Mouse (Mus musculus): Measurements from ENCODE around the gene Hace1. TPM values are rescaled to one million over a fixed set of nuclear protein-coding genes. Genes with fewer than 3 reads are reported as not detected.
A peak's percentile ranks its signal among the peaks of the same experiment; 100 is the strongest.
"Not testable (repeated sequence)": the region's sequence is repeated elsewhere in the genome, so short reads cannot be mapped to it uniquely, and the experiment has no call there.

The Hace1 gene
- polyA plus RNA-seq (2015; fragmentation: Nextera tagmentation; extraction: Ambion mirVana) = 37.5 and 38.9 TPM in 2 replicates

DNA sequence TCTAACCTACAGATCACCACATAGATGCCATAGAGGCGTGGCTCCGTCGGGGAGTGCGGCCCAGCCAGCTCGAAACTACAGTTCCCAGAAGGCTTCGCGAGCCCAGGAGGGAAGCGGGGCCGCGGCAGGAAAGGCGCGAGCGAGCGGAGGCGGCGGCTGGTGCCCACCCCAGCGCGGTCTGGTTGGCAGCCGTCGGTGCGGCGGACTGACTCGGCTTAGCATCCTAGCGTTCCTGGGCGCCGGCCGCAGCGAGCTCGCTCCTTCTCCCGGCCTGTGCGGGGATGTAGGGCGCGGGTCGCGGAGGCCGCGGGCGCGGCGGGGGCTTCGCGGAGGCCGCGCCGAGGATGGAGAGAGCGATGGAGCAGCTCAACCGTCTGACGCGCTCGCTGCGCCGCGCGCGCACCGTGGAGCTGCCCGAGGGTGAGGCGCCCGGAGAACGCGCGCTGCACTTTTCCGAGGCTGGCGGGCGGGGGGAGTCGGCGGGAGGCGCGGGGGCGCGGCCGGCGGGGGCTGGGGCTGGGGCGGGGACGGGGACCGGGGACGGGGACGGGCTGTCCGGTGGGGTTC lies at the start of gene Hace1:
TSS of gene Hace1 (plus strand) at position 99 of the 567 bp plus-strand sequence.
- Histone ChIP-seq H3K4me3 (replicated peaks) (peak within 1 kb of the TSS; percentile 99), H3K36me3 (replicated peaks) (no peaks in the 10 kb centered on the region; the same call in 1 of the 2 replicates), H3K4me1 (replicated peaks) (peaks cover 31% of the 10 kb centered on the region), H3K27ac (replicated peaks) (peak within 1 kb of the TSS; percentile 96), H3K27me3 (no peaks in the 10 kb centered on the region), H3K9me3 (replicated peaks) (no peaks in the 10 kb centered on the region), H3K9ac (peak within 1 kb of the TSS; percentile 98), H3K4me2 (peak within 1 kb of the TSS; percentile 69)
- WGBS (ENCODE audit: insufficient replicate concordance) = under 1% methylated on average over 78 of the region's 79 CpGs
- peak; percentile 93 for ATAC-seq (ENCODE audit: insufficient read depth)

DNA sequence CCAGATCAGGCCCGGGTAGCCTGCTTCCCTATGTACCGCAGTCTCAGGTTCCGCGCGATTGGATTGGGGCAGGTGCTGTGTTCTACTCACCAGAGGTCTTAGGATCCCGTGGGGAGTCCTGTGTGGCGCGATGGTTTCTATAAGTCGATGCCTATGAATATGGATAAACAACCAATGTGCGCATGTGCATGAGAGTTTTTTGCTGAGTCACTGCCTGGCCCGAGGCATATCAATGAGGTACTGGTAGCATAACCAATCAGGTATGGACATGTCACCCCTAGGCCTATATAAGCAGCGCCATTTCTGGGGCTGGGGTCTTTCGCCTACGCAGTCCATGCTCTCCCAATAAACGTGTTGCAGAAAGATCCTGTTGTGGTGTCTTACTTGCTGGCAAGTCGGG lies 40.3 kb upstream of the Hace1 start:
- H3K36me3 ChIP-seq (replicated peaks); ATAC-seq (ENCODE audit: insufficient read depth); H3K4me1 ChIP-seq (replicated peaks); H3K9me3 ChIP-seq (replicated peaks); H3K27ac ChIP-seq (replicated peaks); H3K4me2 ChIP-seq; H3K9ac ChIP-seq; H3K4me3 ChIP-seq (replicated peaks); H3K27me3 ChIP-seq: not testable (repeated sequence)
- 87% methylated on average over 16 of the region's 16 CpGs for WGBS (ENCODE audit: insufficient replicate concordance)

- ATAC-seq (ENCODE audit: insufficient read depth) = no peak
- H3K27ac ChIP-seq (replicated peaks) = no peak overlapping the region
- H3K4me2 ChIP-seq = no peak overlapping the region
- H3K27me3 ChIP-seq = no peaks in the 10 kb centered on the region
- no peaks in the 10 kb centered on the region for H3K36me3 ChIP-seq (replicated peaks)
- no peak overlapping the region for H3K9ac ChIP-seq
- no peak overlapping the region for H3K4me3 ChIP-seq (replicated peaks)
- no peaks in the 10 kb centered on the region for H3K9me3 ChIP-seq (replicated peaks)
- 42% methylated on average over 2 of the region's 2 CpGs for WGBS (ENCODE audit: insufficient replicate concordance)
- H3K4me1 ChIP-seq (replicated peaks) = no peaks in the 10 kb centered on the region
These were observed 34.9 kb upstream of the Hace1 start for GRCm38 (mm10) chr10:45542726-45543125.

GRCm38 (mm10) chr10:45546799-45547198 lies 30.8 kb upstream of the Hace1 start:
- 40% methylated on average over 7 of the region's 7 CpGs for WGBS (ENCODE audit: insufficient replicate concordance)
- Histone ChIP-seq H3K27me3 (no peaks in the 10 kb centered on the region), H3K9me3 (replicated peaks) (no peaks in the 10 kb centered on the region), H3K4me2 (no peak overlapping the region), H3K27ac (replicated peaks) (no peak overlapping the region), H3K4me1 (replicated peaks) (no peaks in the 10 kb centered on the region), H3K36me3 (replicated peaks) (no peaks in the 10 kb centered on the region), H3K9ac (no peak overlapping the region), H3K4me3 (replicated peaks) (no peak overlapping the region)
- ATAC-seq (ENCODE audit: insufficient read depth) = no peak

DNA sequence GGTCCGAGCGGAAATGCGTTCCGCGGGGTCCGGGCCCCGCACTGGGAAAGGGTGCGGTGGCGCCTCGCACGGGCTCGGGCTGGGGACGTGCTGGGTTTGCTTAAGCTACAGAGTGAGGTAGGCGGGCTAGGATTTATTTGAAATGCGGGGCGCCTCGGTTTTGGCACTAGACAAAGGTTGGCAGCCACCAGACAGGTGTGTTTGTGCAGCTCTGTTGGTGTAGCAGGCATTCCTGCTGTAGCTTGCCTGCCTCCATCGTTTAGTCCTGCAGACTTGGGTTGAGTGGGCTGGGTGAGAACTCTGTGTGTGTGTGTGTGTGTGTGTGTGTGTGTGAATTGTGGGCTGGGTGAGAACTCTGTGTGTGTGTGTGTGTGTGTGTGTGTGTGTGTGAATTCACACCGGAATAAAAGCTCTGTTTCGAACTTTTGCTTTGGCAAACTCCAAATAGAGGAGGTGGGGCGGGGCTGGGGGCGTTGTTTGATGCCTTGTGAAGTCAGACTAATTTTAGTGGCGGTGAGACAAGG lies 731 bp downstream of the Hace1 start:
- WGBS (ENCODE audit: insufficient replicate concordance) = under 1% methylated on average over 23 of the region's 23 CpGs
- Histone ChIP-seq H3K4me2 (peak overlapping the region; percentile 69), H3K4me1 (replicated peaks) (peaks cover 34% of the 10 kb centered on the region), H3K9me3 (replicated peaks) (no peaks in the 10 kb centered on the region), H3K9ac (peak overlapping the region; percentile 98), H3K36me3 (replicated peaks) (no peaks in the 10 kb centered on the region; the same call in 1 of the 2 replicates), H3K27ac (replicated peaks) (peak overlapping the region; percentile 96), H3K4me3 (replicated peaks) (peak overlapping the region; percentile 99), H3K27me3 (no peaks in the 10 kb centered on the region)
- ATAC-seq (ENCODE audit: insufficient read depth) = peak; percentile 81

- peak; percentile 71 for ATAC-seq (ENCODE audit: insufficient read depth)
- Histone ChIP-seq H3K9me3 (replicated peaks) (no peaks in the 10 kb centered on the region), H3K27ac (replicated peaks) (peak overlapping the region; percentile 98), H3K27me3 (no peaks in the 10 kb centered on the region), H3K4me2 (peak overlapping the region; percentile 73), H3K9ac (no peak overlapping the region), H3K4me3 (replicated peaks) (peak overlapping the region; percentile 34), H3K36me3 (replicated peaks) (peaks cover 4% of the 10 kb centered on the region), H3K4me1 (replicated peaks) (peaks cover 43% of the 10 kb centered on the region)
- WGBS (ENCODE audit: insufficient replicate concordance) = 24% methylated on average over 1 of the region's 1 CpGs
These were observed 5.7 kb downstream of the Hace1 start for GRCm38 (mm10) chr10:45583310-45583709.

DNA sequence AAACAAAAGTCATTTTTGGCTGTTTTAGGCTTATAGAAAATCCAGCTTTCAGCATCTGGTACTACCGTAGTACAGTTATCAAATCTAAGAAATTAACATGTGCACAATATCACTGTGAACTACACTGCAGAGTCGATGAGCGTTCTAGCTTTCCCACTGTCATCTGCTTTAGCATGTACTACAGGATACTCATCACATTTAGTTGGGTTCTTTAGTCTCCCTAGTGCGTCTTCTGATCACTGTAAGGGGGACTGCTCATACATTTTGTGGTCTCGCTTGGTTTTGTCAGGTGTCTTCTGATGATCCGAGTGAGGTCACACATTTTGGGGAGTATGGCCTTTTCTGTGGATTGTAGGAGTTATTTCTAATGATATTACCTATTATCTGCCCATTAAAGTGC lies 6.2 kb downstream of the Hace1 start:
- no peaks in the 10 kb centered on the region for H3K27me3 ChIP-seq
- H3K27ac ChIP-seq (replicated peaks) = peak overlapping the region; percentile 98
- WGBS (ENCODE audit: insufficient replicate concordance) = 25% methylated on average over 6 of the region's 6 CpGs
- H3K4me3 ChIP-seq (replicated peaks) = peak overlapping the region; percentile 34
- H3K4me1 ChIP-seq (replicated peaks) = peaks cover 46% of the 10 kb centered on the region
- H3K36me3 ChIP-seq (replicated peaks) = peaks cover 8% of the 10 kb centered on the region
- H3K4me2 ChIP-seq = peak overlapping the region; percentile 73
- no peaks in the 10 kb centered on the region for H3K9me3 ChIP-seq (replicated peaks)
- peak; percentile 74 for ATAC-seq (ENCODE audit: insufficient read depth)
- peak overlapping the region; percentile 55 for H3K9ac ChIP-seq

- 22% methylated on average over 12 of the region's 12 CpGs for WGBS (ENCODE audit: insufficient replicate concordance)
- Histone ChIP-seq H3K27me3 (no peaks in the 10 kb centered on the region), H3K9ac (peak overlapping the region; percentile 60), H3K36me3 (replicated peaks) (peaks cover 10% of the 10 kb centered on the region), H3K27ac (replicated peaks) (peak overlapping the region; percentile 98), H3K4me2 (peak overlapping the region; percentile 73), H3K9me3 (replicated peaks) (no peaks in the 10 kb centered on the region), H3K4me3 (replicated peaks) (peak overlapping the region; percentile 46), H3K4me1 (replicated peaks) (peaks cover 46% of the 10 kb centered on the region)
- ATAC-seq (ENCODE audit: insufficient read depth) = peak; percentile 99
These were observed 6.9 kb downstream of the Hace1 start for GRCm38 (mm10) chr10:45584311-45585102.

- H3K4me1 ChIP-seq (replicated peaks) = peaks cover 8% of the 10 kb centered on the region
- H3K27me3 ChIP-seq = no peaks in the 10 kb centered on the region
- H3K9ac ChIP-seq = no peak overlapping the region
- H3K4me3 ChIP-seq (replicated peaks) = no peak overlapping the region
- peaks cover 45% of the 10 kb centered on the region for H3K36me3 ChIP-seq (replicated peaks)
- H3K27ac ChIP-seq (replicated peaks) = no peak overlapping the region
- WGBS (ENCODE audit: insufficient replicate concordance) = 84% methylated on average over 3 of the region's 3 CpGs
- no peak for ATAC-seq (ENCODE audit: insufficient read depth)
- H3K9me3 ChIP-seq (replicated peaks) = no peaks in the 10 kb centered on the region
- no peak overlapping the region for H3K4me2 ChIP-seq
These were observed 28.2 kb downstream of the Hace1 start for GRCm38 (mm10) chr10:45605853-45606252.

- no peak for ATAC-seq (ENCODE audit: insufficient read depth)
- H3K4me3 ChIP-seq (replicated peaks) = no peak overlapping the region
- H3K4me2 ChIP-seq = no peak overlapping the region
- no peaks in the 10 kb centered on the region for H3K27me3 ChIP-seq
- peaks cover 57% of the 10 kb centered on the region for H3K36me3 ChIP-seq (replicated peaks)
- no peak overlapping the region for H3K27ac ChIP-seq (replicated peaks)
- H3K9me3 ChIP-seq (replicated peaks) = no peaks in the 10 kb centered on the region
- H3K9ac ChIP-seq = no peak overlapping the region
- H3K4me1 ChIP-seq (replicated peaks) = no peaks in the 10 kb centered on the region
- 100% methylated on average over 1 of the region's 1 CpGs for WGBS (ENCODE audit: insufficient replicate concordance)
These were observed 33.1 kb downstream of the Hace1 start for GRCm38 (mm10) chr10:45610727-45611126.

DNA sequence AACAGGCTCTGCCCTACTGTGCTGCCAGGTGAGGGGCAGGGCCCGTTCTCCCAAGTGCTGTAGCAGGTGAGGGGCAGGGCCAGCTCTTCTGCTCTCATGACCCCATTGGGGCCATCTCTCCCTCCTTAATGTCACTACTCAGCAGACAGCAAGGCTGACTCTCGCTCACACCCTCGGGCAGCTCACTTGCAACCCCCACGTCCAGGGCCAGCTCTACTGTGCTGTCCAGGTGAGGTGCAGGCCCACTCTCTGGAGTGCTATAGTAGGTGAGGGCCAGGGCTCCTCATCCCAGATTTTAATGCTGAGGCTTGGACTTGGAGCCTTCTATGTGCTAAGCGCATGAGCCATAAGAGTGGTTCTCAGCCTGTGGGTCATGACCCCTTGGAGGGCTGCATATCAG lies 38.4 kb downstream of the Hace1 start:
- Histone ChIP-seq H3K9ac (no peak overlapping the region), H3K27ac (replicated peaks) (no peak overlapping the region), H3K4me3 (replicated peaks) (no peak overlapping the region), H3K9me3 (replicated peaks) (no peaks in the 10 kb centered on the region), H3K4me2 (no peak overlapping the region), H3K4me1 (replicated peaks) (no peaks in the 10 kb centered on the region), H3K27me3 (no peaks in the 10 kb centered on the region), H3K36me3 (replicated peaks) (peaks cover 72% of the 10 kb centered on the region)
- WGBS (ENCODE audit: insufficient replicate concordance) = 95% methylated on average over 5 of the region's 5 CpGs
- ATAC-seq (ENCODE audit: insufficient read depth) = no peak

All from liver, embryonic 15.5 days (tissue).